Mouse (Mus musculus): ENCODE data around the gene Zfp655. TPM values are rescaled to one million over a fixed set of nuclear protein-coding genes. Genes with fewer than 3 reads are reported as not detected.

Gene Zfp655
- polyA plus RNA-seq (2015; fragmentation: Nextera tagmentation; extraction: Ambion mirVana), result 31.4 and 34.1 TPM in 2 replicates

DNA sequence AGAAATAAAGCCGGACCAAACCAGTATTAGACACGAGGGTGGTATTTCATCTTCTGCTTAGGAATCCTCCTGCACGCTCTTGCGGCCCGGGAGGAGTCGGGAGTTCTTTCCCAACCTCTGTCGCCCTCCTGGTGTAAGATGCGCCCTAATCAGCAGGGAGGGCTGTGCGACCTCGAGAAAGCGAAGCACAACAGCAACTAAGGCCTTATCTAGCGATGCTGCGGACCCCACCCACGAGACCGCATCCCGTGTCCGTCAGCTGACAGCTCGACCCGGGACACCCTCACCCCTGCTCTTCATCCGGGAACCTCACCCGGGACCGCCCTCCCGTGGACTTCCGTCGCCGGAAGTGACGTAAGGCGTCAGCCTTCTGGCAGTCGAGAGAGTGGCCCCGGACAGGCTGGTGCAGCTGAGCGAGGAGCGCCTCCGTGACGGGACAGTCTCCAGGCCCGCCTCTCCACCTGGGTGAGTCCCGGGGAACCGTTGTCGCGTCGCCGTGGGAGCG lies at the start of gene Zfp655:
Gene Zfp655 (plus strand): TSS at position 349 of the 505 bp plus-strand sequence.
- Histone ChIP-seq H3K27ac (peak within 1 kb of the TSS; percentile 94), H3K36me3 (replicated peaks) (peaks cover 22% of the 10 kb centered on the region), H3K4me1 (peaks cover 23% of the 10 kb centered on the region), H3K9me3 (no peaks in the 10 kb centered on the region), H3K27me3 (replicated peaks) (no peaks in the 10 kb centered on the region), H3K4me3 (peak within 1 kb of the TSS; percentile 98), H3K4me2 (peak within 1 kb of the TSS; percentile 88), H3K9ac (peak within 1 kb of the TSS; percentile 95)
- ATAC-seq (replicated peaks), result peak; percentile 98
- 0% methylated on average over 42 of the region's 42 CpGs for WGBS

DNA sequence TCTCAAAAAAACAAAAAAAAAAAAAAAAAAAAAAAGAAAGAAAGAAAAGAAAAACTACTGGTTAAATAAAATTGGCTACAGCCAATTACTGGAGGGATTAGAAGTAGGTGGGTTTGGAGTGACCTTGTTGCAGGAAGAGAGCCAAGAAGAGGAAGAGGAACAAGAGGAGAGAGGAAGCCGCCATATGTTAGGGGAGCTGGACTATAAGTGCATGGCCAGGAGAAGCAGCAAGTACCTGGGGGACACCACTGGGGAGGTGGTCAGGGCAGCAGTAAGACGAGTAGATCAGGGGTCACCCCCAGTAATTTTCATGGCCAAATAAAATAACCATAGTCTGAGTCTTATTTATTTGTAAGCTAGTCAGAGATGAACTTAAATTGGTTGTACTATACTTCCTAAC lies 46.3 kb upstream of the Zfp655 start:
- no peak overlapping the region for H3K4me2 ChIP-seq
- no peaks in the 10 kb centered on the region for H3K9me3 ChIP-seq
- ATAC-seq (replicated peaks), result no peak
- no peak overlapping the region for H3K9ac ChIP-seq
- peaks cover 59% of the 10 kb centered on the region for H3K36me3 ChIP-seq (replicated peaks)
- peaks cover 12% of the 10 kb centered on the region for H3K4me1 ChIP-seq
- no peaks in the 10 kb centered on the region for H3K27me3 ChIP-seq (replicated peaks)
- no peak overlapping the region for H3K4me3 ChIP-seq
- 92% methylated on average over 2 of the region's 2 CpGs for WGBS
- H3K27ac ChIP-seq, result no peak overlapping the region

DNA sequence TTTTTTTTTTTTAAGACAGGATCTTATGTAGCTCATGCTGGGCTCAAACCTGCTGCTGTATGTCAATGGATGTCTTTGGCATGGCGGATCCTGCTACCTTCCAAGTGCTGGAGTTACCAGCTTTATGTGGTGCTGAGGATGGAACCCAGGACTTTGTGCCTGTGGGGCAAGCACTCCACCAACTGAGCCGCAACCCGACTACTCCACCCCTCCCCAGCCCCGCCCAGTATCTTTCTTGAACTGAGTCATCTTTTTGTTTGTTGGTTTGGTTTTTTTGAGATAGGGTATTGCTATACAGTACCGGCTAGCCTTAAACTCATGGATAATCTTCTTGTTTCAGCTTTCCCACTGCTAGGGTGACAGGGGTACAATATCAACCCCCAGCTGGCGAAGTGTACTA lies 42.1 kb upstream of the Zfp655 start:
- no peak for ATAC-seq (replicated peaks)
- Histone ChIP-seq H3K4me3 (no peak overlapping the region), H3K4me1 (peaks cover 24% of the 10 kb centered on the region), H3K27me3 (replicated peaks) (no peaks in the 10 kb centered on the region), H3K9ac (no peak overlapping the region), H3K9me3 (no peaks in the 10 kb centered on the region), H3K27ac (no peak overlapping the region), H3K4me2 (peak overlapping the region; percentile 69; the same call in 1 of the 2 replicates), H3K36me3 (replicated peaks) (peaks cover 23% of the 10 kb centered on the region)
- 95% methylated on average over 6 of the region's 6 CpGs for WGBS

DNA sequence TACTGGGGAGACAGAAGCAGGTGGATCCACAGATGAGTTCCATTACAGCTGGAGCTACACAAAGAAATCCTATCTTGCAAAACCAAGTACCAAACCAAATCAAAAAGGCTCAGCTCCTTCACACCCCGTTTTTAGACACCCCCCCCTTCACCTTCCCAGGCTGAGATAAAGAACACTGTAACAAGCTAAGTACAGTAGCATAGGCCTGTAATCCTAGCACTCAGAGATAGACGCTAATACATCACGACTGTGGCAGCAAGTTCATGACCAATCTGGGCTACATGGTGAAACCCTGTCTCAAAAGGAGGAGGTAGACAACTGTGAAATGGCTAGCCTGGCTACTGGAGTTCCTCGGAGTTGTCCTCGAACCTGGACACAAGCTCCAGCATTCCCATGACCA lies 41.1 kb upstream of the Zfp655 start:
- Histone ChIP-seq H3K9ac (peak overlapping the region; percentile 85), H3K4me1 (peaks cover 24% of the 10 kb centered on the region), H3K36me3 (replicated peaks) (peaks cover 26% of the 10 kb centered on the region), H3K27me3 (replicated peaks) (no peaks in the 10 kb centered on the region), H3K4me3 (peak overlapping the region; percentile 80), H3K9me3 (no peaks in the 10 kb centered on the region), H3K27ac (no peak overlapping the region), H3K4me2 (peak overlapping the region; percentile 69)
- ATAC-seq (replicated peaks), result no peak
- WGBS, result 58% methylated on average over 5 of the region's 5 CpGs

DNA sequence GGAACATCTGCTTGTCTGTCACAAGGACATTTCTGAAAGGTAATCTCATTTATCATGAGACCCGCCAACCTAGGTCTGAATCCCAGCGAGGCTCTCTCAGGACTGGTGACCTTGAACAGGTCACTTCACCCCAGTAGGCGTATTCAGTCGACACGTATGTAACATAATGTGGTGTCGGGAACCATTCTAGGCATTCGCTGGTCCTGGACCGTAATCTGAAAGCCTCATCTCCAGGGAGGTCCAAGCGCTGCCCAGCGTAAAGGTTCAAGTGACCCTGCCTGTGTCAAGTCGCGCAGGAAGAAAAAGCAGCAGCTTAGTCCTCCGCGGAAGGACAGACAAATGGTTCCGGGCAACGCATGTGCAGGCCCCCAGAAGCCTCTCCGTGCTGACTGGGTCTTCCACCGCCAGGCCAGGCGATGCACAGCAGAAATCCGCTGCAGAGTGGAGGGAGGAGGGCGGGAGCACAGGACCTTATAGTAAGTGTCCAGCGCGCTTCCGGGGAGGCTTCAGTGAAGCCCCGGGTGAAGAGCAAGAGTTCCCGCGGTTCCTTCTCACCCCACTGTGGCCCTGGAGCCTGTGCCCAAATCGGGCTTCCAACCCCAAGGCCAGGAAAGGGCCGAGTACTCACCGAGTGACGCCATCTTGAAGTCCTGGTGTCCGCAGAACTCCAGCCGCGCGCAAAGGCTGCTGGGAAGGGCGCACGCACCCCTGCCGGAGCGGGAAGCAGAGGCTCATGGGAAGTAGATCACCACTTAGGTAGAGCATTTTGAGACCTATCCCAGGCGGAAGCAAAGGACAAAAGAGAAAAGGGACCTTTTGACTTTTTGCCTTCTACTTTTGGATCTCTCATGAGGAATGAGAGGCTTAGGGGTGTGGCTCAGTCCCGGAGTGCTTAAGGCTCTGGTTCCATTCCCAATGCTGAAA lies 40.4 kb upstream of the Zfp655 start:
- H3K27ac ChIP-seq, result peak overlapping the region; percentile 79

DNA sequence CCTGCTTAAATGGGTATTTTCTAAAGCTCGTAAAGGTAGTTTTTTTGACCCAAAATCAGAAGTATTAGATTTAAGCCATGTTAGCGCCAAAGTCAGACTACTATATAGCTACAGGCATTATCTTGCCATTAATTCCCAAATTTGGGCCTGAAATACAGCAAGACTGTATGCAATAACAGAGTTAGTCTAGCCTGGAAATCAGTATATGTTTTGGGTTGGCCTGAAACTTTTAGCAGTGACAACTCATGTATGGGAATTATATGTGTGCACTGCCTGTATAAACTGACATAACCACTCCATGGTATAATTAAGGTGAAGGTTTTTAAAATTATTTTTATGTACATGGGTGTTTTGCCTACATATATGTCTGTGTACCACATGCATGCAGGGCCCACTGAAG lies 39.6 kb upstream of the Zfp655 start, which contains the start of gene Atp5j2:
Gene Atp5j2 (minus strand): TSS at position 101 of the 400 bp plus-strand sequence.
- H3K9me3 ChIP-seq, result no peaks in the 10 kb centered on the region
- peaks cover 24% of the 10 kb centered on the region for H3K4me1 ChIP-seq
- peak within 1 kb of the TSS; percentile 79 for H3K27ac ChIP-seq
- 75% methylated on average over 2 of the region's 2 CpGs for WGBS
- no peaks in the 10 kb centered on the region for H3K27me3 ChIP-seq (replicated peaks)
- peak within 1 kb of the TSS; percentile 85 for H3K9ac ChIP-seq
- H3K4me2 ChIP-seq, result peak within 1 kb of the TSS; percentile 69
- peaks cover 24% of the 10 kb centered on the region for H3K36me3 ChIP-seq (replicated peaks)
- peak within 1 kb of the TSS; percentile 80 for H3K4me3 ChIP-seq
- ATAC-seq (replicated peaks), result 0 out of 2 replicates have a peak, but pooled peaks have one; percentile 9

More for the DNA sequence above, 40.4 kb upstream of the Zfp655 start:
- H3K4me1 ChIP-seq, result peaks cover 24% of the 10 kb centered on the region
- H3K36me3 ChIP-seq (replicated peaks), result peaks cover 27% of the 10 kb centered on the region
- peak overlapping the region; percentile 85 for H3K9ac ChIP-seq
- no peaks in the 10 kb centered on the region for H3K27me3 ChIP-seq (replicated peaks)
- peak; percentile 88 for ATAC-seq (replicated peaks)
- 1% methylated on average over 41 of the region's 41 CpGs for WGBS
- no peaks in the 10 kb centered on the region for H3K9me3 ChIP-seq
- peak overlapping the region; percentile 69 for H3K4me2 ChIP-seq
- H3K4me3 ChIP-seq, result peak overlapping the region; percentile 80

DNA sequence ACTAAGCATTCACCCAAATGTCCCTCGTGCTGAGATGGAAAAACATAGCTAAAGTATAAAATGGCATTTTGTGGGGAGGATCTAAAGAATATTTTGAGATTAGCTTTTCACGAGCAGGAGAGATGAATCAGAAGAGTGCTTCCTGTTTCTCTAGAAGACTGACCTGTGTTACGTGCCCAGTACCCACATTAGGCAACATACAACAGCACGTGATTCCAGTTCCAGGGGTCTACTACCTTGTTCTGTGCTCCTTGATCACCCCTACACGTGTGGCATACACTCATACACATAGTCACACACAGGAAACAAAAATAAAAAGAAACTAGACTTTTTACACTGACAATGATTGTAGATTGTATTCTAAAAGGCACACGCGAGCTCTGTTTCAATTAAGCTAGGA lies 31.1 kb upstream of the Zfp655 start:
- 82% methylated on average over 7 of the region's 7 CpGs for WGBS
- peak overlapping the region; percentile 75; the same call in 1 of the 2 replicates for H3K4me3 ChIP-seq

DNA sequence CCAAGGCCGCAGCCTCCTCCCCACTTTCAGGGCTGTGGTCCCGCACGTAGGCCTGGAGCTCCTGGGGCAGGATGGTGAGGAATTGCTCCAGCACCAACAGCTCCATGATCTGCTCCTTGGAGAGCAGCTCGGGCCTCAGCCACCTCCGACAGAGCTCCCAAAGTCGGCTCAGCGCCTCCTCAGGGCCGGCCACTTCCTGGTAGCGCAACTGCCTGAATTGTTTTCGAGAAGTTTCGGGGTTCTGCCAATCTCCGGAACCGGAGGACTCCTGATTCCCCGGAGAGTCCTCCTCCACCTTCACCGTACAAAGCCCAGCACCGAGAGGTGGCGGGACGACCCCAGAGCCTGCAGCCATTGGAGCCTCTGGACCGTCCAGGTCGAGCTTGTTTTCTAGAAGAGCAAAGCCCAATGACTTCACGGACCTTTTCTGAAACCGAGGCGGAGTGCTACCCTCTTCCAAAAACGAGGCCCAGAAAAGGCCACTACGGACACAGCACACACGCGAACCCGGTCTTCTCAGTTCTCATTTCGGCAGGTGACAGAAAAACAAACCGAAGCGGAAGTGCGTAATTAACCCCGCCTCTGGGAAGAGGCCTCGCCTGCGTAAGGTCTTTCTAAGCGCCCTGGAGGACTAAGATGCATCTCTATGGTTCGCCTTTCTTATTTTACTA lies 30.1 kb upstream of the Zfp655 start, which contains the start of gene Zkscan14:
Gene Zkscan14 (minus strand): TSS at position 548 of the 671 bp plus-strand sequence.
- H3K27me3 ChIP-seq (replicated peaks), result no peaks in the 10 kb centered on the region
- H3K9ac ChIP-seq, result peak within 1 kb of the TSS; percentile 59
- 2% methylated on average over 37 of the region's 37 CpGs for WGBS
- H3K36me3 ChIP-seq (replicated peaks), result peaks cover 5% of the 10 kb centered on the region; the same call in 1 of the 2 replicates
- ATAC-seq (replicated peaks), result peak; percentile 9; the same call in 1 of the 2 replicates
- peak within 1 kb of the TSS; percentile 71 for H3K27ac ChIP-seq
- H3K9me3 ChIP-seq, result no peaks in the 10 kb centered on the region
- peak within 1 kb of the TSS; percentile 96 for H3K4me2 ChIP-seq
- peak within 1 kb of the TSS; percentile 75 for H3K4me3 ChIP-seq
- peaks cover 32% of the 10 kb centered on the region for H3K4me1 ChIP-seq

More for the DNA sequence above, 31.1 kb upstream of the Zfp655 start:
- no peak for ATAC-seq (replicated peaks)
- Histone ChIP-seq H3K4me2 (peak overlapping the region; percentile 96), H3K27ac (no peak overlapping the region), H3K9ac (no peak overlapping the region), H3K4me1 (peaks cover 24% of the 10 kb centered on the region), H3K27me3 (replicated peaks) (no peaks in the 10 kb centered on the region), H3K36me3 (replicated peaks) (peaks cover 15% of the 10 kb centered on the region), H3K9me3 (no peaks in the 10 kb centered on the region)

DNA sequence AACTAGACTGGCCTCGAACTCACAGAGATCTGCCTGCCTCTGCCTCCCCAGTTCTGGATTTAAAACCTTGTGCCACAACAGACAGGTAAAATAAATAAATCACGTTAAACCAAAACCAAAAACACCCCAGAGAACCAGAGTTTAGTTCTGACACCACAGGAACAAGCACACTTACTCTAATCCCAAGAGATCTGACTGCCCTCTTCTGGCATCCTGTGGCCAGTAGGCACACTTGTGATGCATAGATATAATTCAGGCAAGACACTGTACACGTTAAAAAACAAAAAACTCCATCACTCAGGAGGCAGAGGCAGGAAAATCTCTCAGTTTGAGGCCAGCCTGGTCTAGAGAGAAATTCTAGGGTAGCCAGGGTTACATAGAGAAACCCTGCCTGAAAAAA lies 29.1 kb upstream of the Zfp655 start:
- Histone ChIP-seq H3K27me3 (replicated peaks) (no peaks in the 10 kb centered on the region), H3K4me3 (no peak overlapping the region), H3K9ac (no peak overlapping the region), H3K27ac (no peak overlapping the region), H3K4me2 (no peak overlapping the region), H3K4me1 (peaks cover 32% of the 10 kb centered on the region), H3K36me3 (replicated peaks) (peaks cover 3% of the 10 kb centered on the region; the same call in 1 of the 2 replicates), H3K9me3 (no peaks in the 10 kb centered on the region)
- no peak for ATAC-seq (replicated peaks)
- WGBS, result 55% methylated on average over 3 of the region's 3 CpGs

DNA sequence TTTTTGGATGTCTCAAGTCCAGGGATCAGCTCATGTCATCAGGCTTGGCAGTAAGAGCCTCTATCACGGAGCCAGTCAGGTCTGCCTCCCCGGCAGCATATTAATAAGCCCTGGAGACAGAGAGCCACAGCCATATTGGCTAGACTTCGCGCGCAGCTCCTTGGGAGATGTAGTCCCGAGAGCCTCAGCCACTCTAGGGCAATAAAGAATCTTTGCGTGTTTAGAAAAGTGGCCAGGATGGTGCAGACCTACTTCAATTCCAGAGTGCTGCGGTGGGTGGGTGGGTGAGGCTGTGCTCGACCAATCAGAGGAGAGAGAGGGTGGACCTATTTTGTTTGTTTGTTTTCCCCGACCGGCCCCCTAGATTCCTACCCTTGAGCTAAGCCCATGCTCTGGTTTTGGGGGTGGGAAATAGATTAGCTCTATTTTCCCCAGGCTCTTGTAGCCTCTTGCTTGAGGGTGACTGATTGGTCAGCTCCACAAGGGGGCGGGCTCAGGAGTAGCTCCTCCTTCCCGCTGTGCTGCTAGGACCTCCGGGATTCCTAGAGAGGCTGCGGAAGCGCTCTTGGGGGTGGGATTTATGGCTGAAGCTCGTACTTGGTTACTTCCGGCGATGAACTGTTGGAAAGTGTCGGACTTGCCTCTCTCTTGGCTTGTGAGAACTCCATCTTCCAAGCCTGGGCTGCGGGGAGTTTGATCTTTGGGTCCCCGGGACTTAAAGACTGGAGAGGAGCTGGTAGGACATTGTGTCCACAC lies 27.4 kb upstream of the Zfp655 start, which contains the start of gene Zkscan5:
Gene Zkscan5 (plus strand): TSS at position 627 of the 756 bp plus-strand sequence.
- peak within 1 kb of the TSS; percentile 92 for H3K27ac ChIP-seq
- peaks cover 4% of the 10 kb centered on the region; the same call in 1 of the 2 replicates for H3K36me3 ChIP-seq (replicated peaks)
- peak within 1 kb of the TSS; percentile 49 for H3K4me3 ChIP-seq
- H3K4me2 ChIP-seq, result peak within 1 kb of the TSS; percentile 53
- ATAC-seq (replicated peaks), result peak; percentile 95
- H3K27me3 ChIP-seq (replicated peaks), result no peaks in the 10 kb centered on the region
- WGBS, result under 1% methylated on average over 22 of the region's 22 CpGs
- peaks cover 32% of the 10 kb centered on the region for H3K4me1 ChIP-seq
- H3K9me3 ChIP-seq, result no peaks in the 10 kb centered on the region
- H3K9ac ChIP-seq, result peak within 1 kb of the TSS; percentile 39; the same call in 1 of the 2 replicates

DNA sequence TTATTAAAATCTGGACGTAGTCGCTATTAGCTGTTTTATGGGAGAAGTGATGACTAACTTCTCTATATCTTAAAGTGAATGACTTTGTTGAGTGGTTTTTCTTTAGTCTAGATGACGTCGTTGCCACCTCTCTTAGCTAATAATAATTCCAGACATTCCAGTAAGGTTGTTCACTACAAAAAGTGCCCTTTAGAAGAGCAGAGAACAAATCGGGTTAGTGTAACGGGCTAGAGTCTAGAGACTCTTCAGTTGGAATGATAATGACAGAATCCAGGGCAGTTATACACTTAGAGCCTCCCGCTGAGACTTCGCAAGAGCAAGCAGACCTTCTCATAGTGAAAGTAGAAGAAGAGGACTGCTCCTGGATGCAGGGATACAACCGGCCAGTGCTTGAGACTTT lies 26.5 kb upstream of the Zfp655 start:
- Histone ChIP-seq H3K27ac (no peak overlapping the region), H3K9ac (peak overlapping the region; percentile 37; the same call in 1 of the 2 replicates), H3K27me3 (replicated peaks) (no peaks in the 10 kb centered on the region), H3K4me1 (peaks cover 28% of the 10 kb centered on the region), H3K4me3 (peak overlapping the region; percentile 49), H3K9me3 (no peaks in the 10 kb centered on the region), H3K4me2 (peak overlapping the region; percentile 53), H3K36me3 (replicated peaks) (peaks cover 4% of the 10 kb centered on the region; the same call in 1 of the 2 replicates)
- WGBS, result 22% methylated on average over 9 of the region's 9 CpGs
- no peak for ATAC-seq (replicated peaks)

All from midbrain, embryonic 15.5 days (tissue).